Mouse (Mus musculus): Measurements from ENCODE around the gene Cnnm4. TPM values are rescaled to one million over a fixed set of nuclear protein-coding genes. Genes with fewer than 3 reads are reported as not detected.

The Cnnm4 gene
- total RNA-seq, 2 experiments from 2014 or later, result 6.9 to 8.1 TPM

Small RNA genes within 50 kb of the gene (microRNA-seq; reads per million reads assigned to microRNA genes)
- not detected for gene Gm47280

Other genes starting within 250 kb of the Cnnm4 start
- 10 to 100 TPM; 38.4 to 40.3 TPM for gene Uggt1, start 226.9 kb upstream of the Cnnm4 start, total RNA-seq (2021)
- 1 to 10 TPM; 2.8 to 2.9 TPM for gene Neurl3, start 196.9 kb upstream of the Cnnm4 start, total RNA-seq (2021)
- gene Arid5a, start 163.9 kb upstream of the Cnnm4 start, total RNA-seq (2021), result 10 to 100 TPM; 17.7 to 18.9 TPM
- 10 to 100 TPM; 42.7 to 55.6 TPM for gene Kansl3, start 102.4 kb upstream of the Cnnm4 start, total RNA-seq (2021)
- gene Fer1l5, start 99.3 kb upstream of the Cnnm4 start, total RNA-seq (2021), result under 1 TPM in 1 of 2 experiments, not detected in 1; 0.05 TPM
- 10 to 100 TPM; 18.1 to 23.0 TPM for gene Lman2l, start 26.3 kb upstream of the Cnnm4 start, total RNA-seq (2021)
- 10 to 100 TPM; 25.3 to 26.6 TPM for gene Cnnm3, start 40.2 kb downstream of the Cnnm4 start, total RNA-seq (2021)
- gene Ankrd23, start 65.3 kb downstream of the Cnnm4 start, total RNA-seq (2021), result 100 to 1,000 TPM; 129 to 140 TPM
- 10 to 100 TPM; 40.6 to 50.4 TPM for gene Gm42417, start 67.8 kb downstream of the Cnnm4 start, total RNA-seq (2021)
- gene Ankrd39, start 75.8 kb downstream of the Cnnm4 start, total RNA-seq (2021), result 10 to 100 TPM; 13.0 to 13.8 TPM
- gene Sema4c, start 86.7 kb downstream of the Cnnm4 start, total RNA-seq (2021), result 10 to 100 TPM; 26.0 to 27.1 TPM
- gene Fam178b, start 211.6 kb downstream of the Cnnm4 start, total RNA-seq (2021), result 1 to 10 TPM; 1.3 to 1.5 TPM
- 100 to 1,000 TPM; 933 to 949 TPM for gene Cox5b, start 219.8 kb downstream of the Cnnm4 start, total RNA-seq (2021)
- not detected for gene 4933424G06Rik, start 238.5 kb downstream of the Cnnm4 start, total RNA-seq (2021)
- 100 to 1,000 TPM; 107 to 115 TPM for gene Actr1b, start 242.8 kb downstream of the Cnnm4 start, total RNA-seq (2021)